Mouse (Mus musculus) brain, embryonic 18.5 days (tissue): ENCODE data around the gene Zfp385a.

Source experiments
- DNase-seq: peaks from one replicate; pipeline ENCODE4 v3.0.0-alpha.2; 2012; ENCODE audit warnings: low read depth, low spot score

Zfp385a gene

GRCm38 (mm10) chr15:103339961-103340337 is at the start of gene Zfp385a:
Zfp385a (minus strand) TSS chr15:103340093.
- DNase-seq, result no peak

- DNase-seq, result no peak
These were observed 48.8 kb upstream of the Zfp385a start for GRCm38 (mm10) chr15:103388556-103389145.

GRCm38 (mm10) chr15:103383771-103384488 is 44.0 kb upstream of the Zfp385a start:
- DNase-seq, result no peak

GRCm38 (mm10) chr15:103382795-103383406 is 43.0 kb upstream of the Zfp385a start:
- DNase-seq, result no peak

- DNase-seq, result no peak
These were observed 42.2 kb upstream of the Zfp385a start for GRCm38 (mm10) chr15:103382075-103382474.

GRCm38 (mm10) chr15:103378665-103379356 is 38.9 kb upstream of the Zfp385a start:
- no peak for DNase-seq

- no peak for DNase-seq
These were observed 38.1 kb upstream of the Zfp385a start for GRCm38 (mm10) chr15:103377752-103378664.

- no peak for DNase-seq
These were observed 37.0 kb upstream of the Zfp385a start for GRCm38 (mm10) chr15:103376837-103377269.

- no peak for DNase-seq
These were observed 35.4 kb upstream of the Zfp385a start for GRCm38 (mm10) chr15:103375112-103375800.

GRCm38 (mm10) chr15:103372461-103372860 is 32.6 kb upstream of the Zfp385a start:
- DNase-seq, result no peak

GRCm38 (mm10) chr15:103371741-103372140 is 31.8 kb upstream of the Zfp385a start:
- DNase-seq, result no peak

- no peak for DNase-seq
These were observed 31.3 kb upstream of the Zfp385a start for GRCm38 (mm10) chr15:103371208-103371607.

- no peak for DNase-seq
These were observed 30.6 kb upstream of the Zfp385a start for GRCm38 (mm10) chr15:103370462-103370861.

GRCm38 (mm10) chr15:103369123-103369522 is 29.2 kb upstream of the Zfp385a start:
- DNase-seq, result no peak

- no peak for DNase-seq
These were observed 28.5 kb upstream of the Zfp385a start for GRCm38 (mm10) chr15:103368179-103368940.

- no peak for DNase-seq
These were observed 26.7 kb upstream of the Zfp385a start, which contains the start of gene Itga5 for GRCm38 (mm10) chr15:103366376-103367149. Itga5 (minus strand) TSS chr15:103366763.

GRCm38 (mm10) chr15:103365471-103366375 is 25.8 kb upstream of the Zfp385a start:
- no peak for DNase-seq

- no peak for DNase-seq
These were observed 24.9 kb upstream of the Zfp385a start for GRCm38 (mm10) chr15:103364761-103365160.
